Mouse (Mus musculus): ENCODE results near the gene Klf7.

The Klf7 gene

GRCm38 (mm10) chr1:64070947-64071346 lies 51.1 kb downstream of the Klf7 start:
- in situ Hi-C loops (cut with MboI, MseI): no loop called here

GRCm38 (mm10) chr1:64066320-64067254 lies 55.5 kb downstream of the Klf7 start:
- in situ Hi-C loops (cut with MboI, MseI): no loop called here

- in situ Hi-C loops (cut with MboI, MseI): no loop called here
These were observed 60.6 kb downstream of the Klf7 start for GRCm38 (mm10) chr1:64061488-64061887.

GRCm38 (mm10) chr1:64060699-64061454 lies 61.2 kb downstream of the Klf7 start:
- in situ Hi-C loops (cut with MboI, MseI): no loop called here

DNA sequence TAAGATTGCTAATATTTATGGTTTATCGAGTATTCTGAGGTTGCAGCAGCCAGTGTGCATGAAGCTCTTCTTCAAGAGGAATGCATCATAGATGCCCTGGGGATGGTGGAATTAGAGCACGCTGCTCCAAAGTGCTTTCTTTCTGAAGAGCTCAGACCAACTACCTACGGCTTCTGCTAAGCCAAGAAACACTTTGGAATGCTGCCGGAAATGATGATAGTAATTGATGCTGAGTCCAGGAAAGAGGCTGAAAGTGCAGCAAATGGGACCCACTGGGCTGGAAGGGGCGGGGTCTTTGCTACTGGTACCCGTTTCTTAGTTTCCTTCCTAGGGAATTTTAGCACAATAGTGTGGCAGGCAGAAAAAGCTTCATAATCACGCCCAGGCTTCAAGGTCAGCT lies 62.0 kb downstream of the Klf7 start:
- in situ Hi-C loops (cut with MboI, MseI): no loop called here

- in situ Hi-C loops (cut with MboI, MseI): no loop called here
These were observed 65.5 kb downstream of the Klf7 start for GRCm38 (mm10) chr1:64056541-64056940.

GRCm38 (mm10) chr1:64055978-64056377 lies 66.1 kb downstream of the Klf7 start:
- in situ Hi-C loops (cut with MboI, MseI): no loop called here

DNA sequence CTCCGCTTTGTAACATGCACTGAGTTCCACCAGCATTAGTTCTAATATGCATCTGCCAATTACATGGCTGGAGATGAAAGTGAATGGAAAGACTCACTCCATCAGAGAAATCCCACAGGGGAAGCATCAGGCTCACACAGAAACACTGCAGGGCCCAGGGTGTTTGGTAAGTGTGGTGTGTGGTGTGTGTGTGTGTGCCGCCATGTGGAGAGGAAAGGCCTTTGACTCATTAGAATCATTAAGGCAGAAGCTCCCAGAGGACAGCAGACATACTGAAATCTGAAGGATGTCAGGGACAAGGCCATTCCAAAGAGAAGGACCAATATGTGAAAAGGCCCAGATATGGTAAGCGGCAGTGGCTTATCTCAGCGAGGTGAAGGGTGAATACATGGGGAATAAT lies 66.9 kb downstream of the Klf7 start:
- in situ Hi-C loops (cut with MboI, MseI): no loop called here

- in situ Hi-C loops (cut with MboI, MseI): no loop called here
These were observed 69.9 kb downstream of the Klf7 start for GRCm38 (mm10) chr1:64052069-64052750.

DNA sequence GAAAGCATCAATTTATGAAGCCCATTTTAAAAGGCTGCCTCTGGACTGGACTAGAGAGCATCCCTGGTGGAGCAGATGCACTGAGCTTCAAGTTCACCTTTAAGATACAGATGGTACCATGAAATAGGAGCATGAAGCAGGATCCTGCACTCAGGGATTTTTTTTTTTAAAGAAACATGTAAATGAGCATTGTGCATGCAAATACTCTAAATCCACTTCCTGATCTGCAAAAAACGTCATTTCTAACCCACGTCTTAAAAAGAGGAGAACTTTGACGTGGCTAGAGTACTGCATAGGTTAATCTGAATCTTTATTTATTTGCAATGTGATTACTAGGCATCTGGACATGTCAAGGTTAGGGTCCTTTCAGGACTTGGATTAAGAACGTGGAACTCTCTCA lies 73.5 kb downstream of the Klf7 start:
- in situ Hi-C loops (cut with MboI, MseI): loop anchor here (10.0 kb wide), 1 partner anchor 374 kb away; no protein-coding TSS in a partner anchor

- in situ Hi-C loops (cut with MboI, MseI): loop anchor here (10.0 kb wide), 1 partner anchor 372 kb away; no protein-coding TSS in a partner anchor
These were observed 75.3 kb downstream of the Klf7 start for GRCm38 (mm10) chr1:64046802-64047156.

GRCm38 (mm10) chr1:64046087-64046801 lies 75.8 kb downstream of the Klf7 start:
- in situ Hi-C loops (cut with MboI, MseI): loop anchor here (10.0 kb wide), 1 partner anchor 371 kb away; no protein-coding TSS in a partner anchor

- in situ Hi-C loops (cut with MboI, MseI): loop anchor here (10.0 kb wide), 1 partner anchor 370 kb away; no protein-coding TSS in a partner anchor
These were observed 77.5 kb downstream of the Klf7 start for GRCm38 (mm10) chr1:64044577-64044976.

- in situ Hi-C loops (cut with MboI, MseI): loop anchor here (10.0 kb wide), 1 partner anchor 366 kb away; no protein-coding TSS in a partner anchor
These were observed 81.2 kb downstream of the Klf7 start for GRCm38 (mm10) chr1:64040831-64041383.

GRCm38 (mm10) chr1:64040061-64040686 lies 81.9 kb downstream of the Klf7 start:
- in situ Hi-C loops (cut with MboI, MseI): loop anchor here (10.0 kb wide), 1 partner anchor 365 kb away; no protein-coding TSS in a partner anchor

DNA sequence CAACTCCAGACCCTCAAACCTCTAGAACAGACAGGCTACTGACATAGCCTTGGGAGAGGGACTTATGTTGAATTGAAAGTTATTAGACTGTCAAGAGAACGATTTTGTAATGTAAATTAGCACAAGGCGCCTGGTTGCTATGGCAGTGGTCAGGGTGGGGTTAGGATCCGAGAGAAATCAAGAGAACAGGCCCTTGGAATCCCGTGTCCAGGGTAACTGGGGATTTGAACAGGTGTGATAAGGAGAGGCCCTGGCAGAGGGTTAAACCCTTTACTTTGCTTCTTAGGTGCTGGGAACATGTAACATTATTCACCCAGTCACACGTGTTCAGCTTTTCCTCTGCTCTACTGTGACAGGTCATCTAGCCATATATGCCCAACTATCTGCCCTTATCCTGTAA lies 83.7 kb downstream of the Klf7 start:
- in situ Hi-C loops (cut with MboI, MseI): no loop called here

- in situ Hi-C loops (cut with MboI, MseI): no loop called here
These were observed 84.3 kb downstream of the Klf7 start for GRCm38 (mm10) chr1:64037800-64038199.

DNA sequence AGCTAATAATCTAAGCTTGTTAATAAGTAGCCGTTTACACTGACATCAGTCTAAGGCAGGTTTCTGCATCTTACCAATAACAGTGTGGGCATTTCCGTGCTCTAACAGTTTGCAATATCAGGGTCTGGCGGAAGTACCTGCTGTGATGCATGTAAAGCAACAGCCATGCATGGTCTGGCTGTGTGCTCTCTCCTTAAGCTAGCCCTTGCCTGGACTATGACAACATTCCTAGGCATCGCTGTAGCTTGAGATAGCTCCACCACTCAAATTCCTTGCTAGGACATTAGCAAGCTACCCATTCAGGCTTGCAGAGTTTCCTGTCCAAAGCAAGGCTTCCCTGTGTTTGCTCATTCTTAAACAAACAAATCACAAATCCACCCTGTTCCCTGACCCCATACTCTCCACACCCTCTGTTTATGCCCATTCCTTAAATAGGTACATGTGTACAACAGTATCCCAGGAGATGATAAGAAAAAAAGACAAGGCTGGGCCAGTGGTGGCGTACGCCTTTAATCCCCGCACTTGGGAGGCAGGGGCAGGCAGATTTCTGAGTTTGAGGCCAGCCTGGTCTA lies 85.1 kb downstream of the Klf7 start:
- in situ Hi-C loops (cut with MboI, MseI): no loop called here

DNA sequence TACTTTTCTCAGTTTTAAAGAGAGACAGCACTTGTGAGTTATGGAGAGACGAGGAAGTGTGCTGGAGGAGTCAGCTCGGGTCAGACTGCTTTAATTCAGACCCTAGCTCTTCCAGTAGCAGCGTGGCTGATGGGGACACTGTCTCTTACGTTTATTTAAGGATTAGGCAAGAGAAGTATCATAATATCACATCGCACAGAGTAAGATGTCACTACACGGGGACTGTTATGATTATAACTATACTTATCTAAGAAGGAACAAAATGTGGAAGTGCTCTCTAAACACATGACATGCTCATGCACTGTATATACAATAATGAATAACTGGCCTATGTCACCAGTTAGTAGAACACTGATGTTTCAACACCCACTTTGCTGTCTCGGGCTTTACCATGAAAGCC lies 86.3 kb downstream of the Klf7 start:
- in situ Hi-C loops (cut with MboI, MseI): no loop called here
